In genomic region chr13:107540784-107541634, GRCm38 (mm10) we compare ENCODE assay signal across 11 mouse cellular contexts.
DNase-seq lines count a peak whose midpoint lies in the region; ATAC-seq and TF ChIP-seq lines count a peak whose summit lies in the region.
"Had no signal": no experiment of that assay in that cellular context is flagged by ENCODE, and none has a peak within 500 bp of the region (broad histone marks: within the 10 kb centered on the region; RNA-seq: fewer than 3 reads in every experiment).

No protein-coding gene starts in this region.

- no peak for TF ChIP-seq POLR2A in olfactory bulb, adult 2 months (IDR thresholded peaks at IDR 0.05; ENCODE audit: insufficient read depth, low read depth, low read length)

- H3K27me3 ChIP-seq in forebrain, embryonic 11.5 days (ENCODE audit: control insufficient read depth, insufficient read depth, low read length), result no peaks in the 10 kb centered on the region
- H3K27me3 ChIP-seq in lung, postnatal 0 days (replicated peaks; ENCODE audit: insufficient read depth, low read length), result no peaks in the 10 kb centered on the region

- peak; percentile 77 for ATAC-seq in forebrain, embryonic 11.5 days (replicated peaks; ENCODE audit: low FRiP score)
- ATAC-seq in lung, postnatal 0 days, result no peak

- no peak overlapping the region for H3K4me3 ChIP-seq in forebrain, embryonic 11.5 days (ENCODE audit: low read depth, low read length)
- no peak overlapping the region for H3K4me3 ChIP-seq in olfactory bulb, adult 2 months (ENCODE audit: insufficient read depth, low read depth, low read length)
- no peak overlapping the region for H3K4me3 ChIP-seq in lung, postnatal 0 days (ENCODE audit: low read depth, low read length)

- H3K4me1 ChIP-seq in forebrain, embryonic 11.5 days (replicated peaks; ENCODE audit: control insufficient read depth, insufficient read depth, low read length), result peaks cover 27% of the 10 kb centered on the region
- peaks cover 18% of the 10 kb centered on the region for H3K4me1 ChIP-seq in olfactory bulb, adult 2 months (ENCODE audit: control insufficient read depth, insufficient read depth, low read length)
- H3K4me1 ChIP-seq in lung, postnatal 0 days (ENCODE audit: insufficient read depth, low read depth, low read length), result no peaks in the 10 kb centered on the region

- no peaks in the 10 kb centered on the region for H3K9me3 ChIP-seq in forebrain, embryonic 11.5 days (ENCODE audit: control insufficient read depth, low read length)
- no peaks in the 10 kb centered on the region for H3K9me3 ChIP-seq in lung, postnatal 0 days (ENCODE audit: low read length)

- no peak for TF ChIP-seq EP300 in lung, postnatal 0 days (IDR thresholded peaks at IDR 0.05)

- H3K36me3 ChIP-seq in forebrain, embryonic 11.5 days (ENCODE audit: control insufficient read depth, insufficient read depth, low read length), result no peaks in the 10 kb centered on the region
- H3K36me3 ChIP-seq in lung, postnatal 0 days (ENCODE audit: insufficient read depth, low read length), result no peaks in the 10 kb centered on the region

- DNase-seq in left cerebral cortex, postnatal 4 days, result peak; percentile 72
- no peak for DNase-seq in left cerebral cortex, adult 11 months (ENCODE audit: low spot score)
- DNase-seq in forebrain, embryonic 11.5 days (ENCODE audit: low spot score), result peak; percentile 64
- DNase-seq in layer of hippocampus, adult 8-10 months (ENCODE audit: low spot score in 2 of 2), result peak; percentile 7 to 18
- no peak for DNase-seq in heart, adult 9 months (ENCODE audit: low spot score in 2 of 2)
- DNase-seq in lung, postnatal 0 days (ENCODE audit: low spot score), result no peak
- DNase-seq in adrenal gland, postnatal 25 days, result no peak
- DNase-seq: kidney, adult 8-10 months; lung, postnatal 4 days; thymus, postnatal 4 days had no signal

- H3K27ac ChIP-seq in forebrain, embryonic 11.5 days (ENCODE audit: low read depth, low read length), result peak overlapping the region; percentile 91
- peak overlapping the region; percentile 34 for H3K27ac ChIP-seq in olfactory bulb, adult 2 months (ENCODE audit: insufficient read depth, low read depth, low read length)
- no peak overlapping the region for H3K27ac ChIP-seq in lung, postnatal 0 days (ENCODE audit: low read length)

- TF ChIP-seq CTCF in olfactory bulb, adult 2 months (IDR thresholded peaks at IDR 0.05; ENCODE audit: insufficient read depth, low read depth, low read length), result no peak
- TF ChIP-seq CTCF in lung, postnatal 0 days (IDR thresholded peaks at IDR 0.05), result no peak

- 37% methylated on average over 16 of the region's 16 CpGs for WGBS in forebrain, embryonic 11.5 days
- 26% methylated on average over 16 of the region's 16 CpGs for WGBS in olfactory bulb, adult 2 months
- WGBS in lung, postnatal 0 days, result 77% methylated on average over 16 of the region's 16 CpGs

- peak overlapping the region; percentile 19; the same call in 1 of the 2 replicates for H3K4me2 ChIP-seq in forebrain, embryonic 11.5 days (ENCODE audit: low read depth, low read length, severe bottlenecking)
- H3K4me2 ChIP-seq in lung, postnatal 0 days (replicated peaks; ENCODE audit: low read depth, low read length), result no peak overlapping the region

- H3K9ac ChIP-seq in forebrain, embryonic 11.5 days (ENCODE audit: low read length), result peak overlapping the region; percentile 3; the same call in 1 of the 2 replicates
- no peak overlapping the region for H3K9ac ChIP-seq in lung, postnatal 0 days (replicated peaks; ENCODE audit: low read depth)

- intact Hi-C loops in left cerebral cortex, postnatal 4 days (cut with DNase I), result no loop called here

Comparison
In these comparisons a context has a peak if more than half of its experiments do, and no peak if none do; other contexts are left out.
1. DNase-seq: peak in left cerebral cortex, postnatal 4 days (single experiment), forebrain, embryonic 11.5 days (single experiment) and layer of hippocampus, adult 8-10 months (2 of 2); none in left cerebral cortex, adult 11 months (single experiment), heart, adult 9 months (0 of 2), lung, postnatal 0 days (single experiment) and adrenal gland, postnatal 25 days (single experiment).